Mouse (Mus musculus) hindbrain, embryonic 13.5 days (tissue): ENCODE measurements at regions not wholly inside any gene's neighbourhood (a gene's known extent, or its start where the extent isn't known, plus 50 kb on each side); places are given as distances from the start of the nearest gene placed in this dataset.
"Not testable (repeated sequence)": the region's sequence is repeated elsewhere in the genome, so short reads cannot be mapped to it uniquely, and the experiment has no call there.

Source experiments
- ATAC-seq: fragments of 200-750 bp; cut with Nextera tagmentation; 2 replicates; pipeline ENCODE4 v1.8.0; 2017; ENCODE audit warnings: moderate TSS enrichment; ENCODE audit not compliant: low FRiP score
- H3K27ac ChIP-seq: fragments of 300-500 bp; sonication (generic); 2 replicates; pipeline ENCODE4 v1.5.1; 2015; ENCODE audit warnings: inconsistent platforms, mild to moderate bottlenecking, moderate library complexity
- H3K27me3 ChIP-seq: fragments of 300-500 bp; sonication (generic); 2 replicates; pipeline ENCODE4 v1.6.1; 2015; ENCODE audit warnings: mild to moderate bottlenecking, inconsistent platforms
- H3K36me3 ChIP-seq: fragments of 300-500 bp; sonication (generic); 2 replicates; pipeline ENCODE4 v1.6.1; 2015; ENCODE audit warnings: mild to moderate bottlenecking, inconsistent platforms
- H3K4me1 ChIP-seq: fragments of 300-500 bp; sonication (generic); replicated peaks from 2 replicates; pipeline ENCODE4 v1.6.1; 2015; ENCODE audit warnings: inconsistent platforms
- H3K4me2 ChIP-seq: fragments of 300-500 bp; sonication (generic); 2 replicates; pipeline ENCODE4 v1.6.1; 2015; ENCODE audit warnings: inconsistent platforms, mild to moderate bottlenecking, moderate library complexity
- H3K4me3 ChIP-seq: fragments of 300-500 bp; sonication (generic); 2 replicates; pipeline ENCODE4 v1.5.1; 2015; ENCODE audit warnings: mild to moderate bottlenecking, inconsistent platforms
- H3K9ac ChIP-seq: fragments of 300-500 bp; sonication (generic); 2 replicates; pipeline ENCODE4 v1.6.1; 2015; ENCODE audit warnings: mild to moderate bottlenecking, inconsistent platforms
- H3K9me3 ChIP-seq: fragments of 300-500 bp; sonication (generic); 2 replicates; pipeline ENCODE4 v1.6.1; 2016; ENCODE audit warnings: inconsistent platforms
- WGBS: fragments of 180-500 bp; shearing (Covaris S2); methylation state at CpG from one replicate; pipeline ENCODE4 v1.1.7; 2015; 5-methylcytosine and 5-hydroxymethylcytosine counted together

DNA sequence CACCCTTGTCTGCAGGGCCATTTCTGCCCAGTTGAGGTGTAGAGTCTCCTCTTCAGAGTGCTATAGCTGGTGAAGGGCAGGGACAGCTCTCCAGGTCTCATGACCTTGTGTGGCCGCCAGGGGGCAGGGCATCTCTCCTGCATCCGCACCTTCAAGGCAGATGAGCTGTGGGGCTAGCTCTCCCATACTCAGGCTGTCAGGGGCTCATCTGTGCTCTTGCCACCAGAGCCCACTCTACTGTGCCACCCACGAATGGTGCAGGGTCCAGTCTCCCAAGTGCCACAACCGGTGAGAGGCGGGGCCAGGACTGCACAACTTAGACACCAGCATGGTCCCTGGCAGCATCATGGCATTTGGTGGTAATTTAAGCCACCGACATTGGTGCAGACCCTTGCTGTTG lies 111.3 kb downstream of the Syt10 start:
- ATAC-seq: peak; percentile 66
- H3K36me3 ChIP-seq: no peaks in the 10 kb centered on the region
- H3K4me2 ChIP-seq: no peak overlapping the region
- H3K9ac ChIP-seq: no peak overlapping the region
- H3K27ac ChIP-seq: no peak overlapping the region
- 32% methylated on average over 6 of the region's 6 CpGs for WGBS
- H3K9me3 ChIP-seq: peaks cover 8% of the 10 kb centered on the region; the same call in 1 of the 2 replicates
- no peak overlapping the region for H3K4me3 ChIP-seq
- H3K27me3 ChIP-seq: no peaks in the 10 kb centered on the region
- no peaks in the 10 kb centered on the region for H3K4me1 ChIP-seq

DNA sequence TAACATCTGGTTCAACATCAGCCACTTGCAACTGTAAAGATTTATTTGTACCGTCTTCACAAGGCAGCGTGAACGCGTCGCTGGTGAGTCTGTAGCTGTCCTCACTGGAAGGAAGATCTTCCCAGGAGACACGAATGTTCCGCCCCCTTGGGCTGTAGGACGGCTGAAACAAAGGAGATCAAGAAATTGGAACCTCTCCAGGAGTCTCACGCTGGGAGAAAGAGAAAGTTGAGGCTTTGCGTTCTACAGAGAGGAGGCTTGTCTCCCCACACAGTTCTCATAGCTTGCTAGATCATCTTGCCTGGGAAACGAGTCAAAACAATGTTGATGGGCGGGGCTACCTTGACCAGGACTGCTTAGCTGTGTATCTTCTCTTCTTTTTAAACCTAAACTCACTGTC lies 117.3 kb downstream of the Syt10 start:
- Histone ChIP-seq H3K27ac (no peak overlapping the region), H3K27me3 (no peaks in the 10 kb centered on the region), H3K9me3 (no peaks in the 10 kb centered on the region), H3K4me2 (peak overlapping the region; percentile 19; the same call in 1 of the 2 replicates), H3K36me3 (no peaks in the 10 kb centered on the region), H3K9ac (no peak overlapping the region), H3K4me1 (no peaks in the 10 kb centered on the region), H3K4me3 (no peak overlapping the region)
- WGBS: 53% methylated on average over 12 of the region's 12 CpGs
- ATAC-seq: no peak

DNA sequence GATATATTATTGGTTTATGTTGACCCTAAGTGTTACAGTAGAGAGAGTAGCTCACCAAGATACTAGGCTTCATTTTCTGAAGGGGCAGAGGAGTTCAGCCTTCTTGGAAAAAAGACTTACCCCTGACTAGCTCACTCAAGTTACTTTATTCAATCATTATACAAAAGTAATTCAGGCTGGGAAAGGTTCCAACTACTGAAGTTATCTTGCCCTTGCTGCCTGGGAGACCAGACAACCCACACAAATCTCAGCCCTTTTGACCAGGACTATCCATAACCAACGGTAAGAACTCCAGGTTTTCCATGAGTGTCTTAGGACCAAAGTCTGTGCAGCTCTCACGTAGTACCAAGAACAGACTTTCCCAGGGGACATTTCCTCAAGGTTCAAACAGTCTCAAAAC lies 105.5 kb upstream of the Rabl2 start:
- H3K27ac ChIP-seq: no peak overlapping the region
- no peak overlapping the region for H3K4me3 ChIP-seq
- 74% methylated on average over 2 of the region's 2 CpGs for WGBS
- ATAC-seq: no peak
- no peak overlapping the region for H3K4me2 ChIP-seq
- H3K9ac ChIP-seq: no peak overlapping the region
- no peaks in the 10 kb centered on the region for H3K27me3 ChIP-seq
- H3K4me1 ChIP-seq: no peaks in the 10 kb centered on the region
- no peaks in the 10 kb centered on the region for H3K36me3 ChIP-seq
- 0 out of 2 replicates have a peak, but pooled peaks cover 4% of the 10 kb centered on the region for H3K9me3 ChIP-seq

DNA sequence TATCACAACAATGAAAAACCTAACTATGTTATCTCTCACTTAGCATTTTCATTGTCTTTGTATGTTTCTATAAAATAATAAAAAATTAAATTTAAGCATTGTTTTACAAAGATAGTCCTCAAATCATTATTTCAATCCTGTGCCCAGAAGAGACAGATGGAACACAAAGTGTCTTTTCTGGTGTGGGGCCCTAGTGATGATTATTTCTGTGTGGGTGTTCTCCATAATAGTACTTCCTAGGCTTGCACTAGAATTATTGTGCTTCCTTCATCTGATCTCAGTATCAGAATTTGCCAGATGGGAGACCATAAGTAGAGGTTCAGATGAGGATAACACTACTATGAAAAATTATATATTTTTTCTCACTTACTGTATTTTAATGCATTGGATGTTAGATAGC lies 84.6 kb upstream of the Rabl2 start:
- Histone ChIP-seq H3K4me2 (no peak overlapping the region), H3K27me3 (no peaks in the 10 kb centered on the region), H3K9me3 (no peaks in the 10 kb centered on the region), H3K4me3 (no peak overlapping the region), H3K36me3 (no peaks in the 10 kb centered on the region), H3K27ac (no peak overlapping the region), H3K9ac (no peak overlapping the region), H3K4me1 (no peaks in the 10 kb centered on the region)
- no peak for ATAC-seq

DNA sequence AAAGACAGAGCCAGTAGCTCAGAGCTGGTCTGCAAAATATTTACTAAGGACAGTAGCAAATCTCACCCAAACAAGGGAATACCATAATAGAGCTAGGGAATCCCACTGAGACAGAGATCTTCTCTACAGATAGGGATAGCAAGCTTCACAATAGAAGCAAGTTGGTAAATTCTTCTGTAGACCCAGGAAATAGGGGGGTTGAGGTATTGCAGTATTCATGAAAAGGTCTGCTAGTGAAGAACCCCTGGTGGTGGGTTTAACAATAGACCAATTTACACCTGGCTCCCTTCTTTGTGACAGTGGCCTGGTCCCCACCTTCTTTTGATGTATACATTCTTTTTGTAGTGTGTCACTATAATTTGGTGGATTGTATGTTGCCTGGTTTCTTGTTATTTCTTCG lies 64.8 kb upstream of the Rabl2 start:
- H3K36me3 ChIP-seq, H3K4me3 ChIP-seq, H3K4me2 ChIP-seq, H3K27ac ChIP-seq, H3K4me1 ChIP-seq, H3K9ac ChIP-seq, H3K27me3 ChIP-seq, ATAC-seq, H3K9me3 ChIP-seq: not testable (repeated sequence)
- WGBS: 91% methylated on average over 1 of the region's 1 CpGs
